Mouse (Mus musculus) CH12.LX (cell line): ENCODE results near the gene Ap4m1. TPM values are rescaled to one million over a fixed set of nuclear protein-coding genes. Genes with fewer than 3 reads are reported as not detected.

Experiments
- DNase-seq: peaks from one replicate; pipeline ENCODE4 v3.0.0-alpha.2; 2013; ENCODE audit errors: extremely low read depth
- H3K27ac ChIP-seq: 2 replicates; pipeline ENCODE4 v1.5.1; 2012; ENCODE audit warnings: low read depth, mild to moderate bottlenecking, control low read depth, moderate library complexity; ENCODE audit not compliant: insufficient read depth
- H3K27me3 ChIP-seq: replicated peaks from 2 replicates; pipeline ENCODE3; 2012; ENCODE audit warnings: inconsistent platforms
- H3K36me3 ChIP-seq, 2 experiments: replicated peaks in 1 of 2; 2 replicates each; pipeline versions ENCODE3 to v1.6.1; 2012; ENCODE audit warnings: inconsistent platforms in 1 of 2, low read length in 1 of 2, mild to moderate bottlenecking in 1 of 2, mixed read lengths in 1 of 2, moderate library complexity in 1 of 2; ENCODE audit not compliant: control insufficient read depth in 1 of 2, insufficient read depth in 1 of 2
- H3K4me1 ChIP-seq, 2 experiments: 2 replicates each; pipeline ENCODE4 v1.6.1; 2012; ENCODE audit warnings: inconsistent platforms in 1 of 2, moderate library complexity in 1 of 2; ENCODE audit not compliant: insufficient read depth in 2 of 2, control insufficient read depth in 1 of 2
- H3K4me2 ChIP-seq: 2 replicates; pipeline ENCODE4 v1.6.1; 2012; ENCODE audit warnings: low read depth, mild to moderate bottlenecking, control low read depth; ENCODE audit not compliant: poor library complexity, insufficient read depth, severe bottlenecking
- H3K4me3 ChIP-seq, 3 experiments: fragments of 150-350 bp in 1 of 3; sonication (generic) in 1 of 3; replicated peaks in 1 of 3; 2 replicates each; pipeline versions ENCODE3 to v1.5.1; 2011 to 2012; ENCODE audit warnings: low read depth in 2 of 3, low read length in 2 of 3, mild to moderate bottlenecking in 2 of 3, moderate library complexity in 2 of 3, control low read depth in 1 of 3, improper control_type of control experiment in 1 of 3, inconsistent platforms in 1 of 3, mixed read lengths in 1 of 3; ENCODE audit not compliant: poor library complexity in 1 of 3
- H3K79me2 ChIP-seq: replicated peaks from 2 replicates; pipeline ENCODE4 v1.6.1; 2012; ENCODE audit warnings: mild to moderate bottlenecking, moderate library complexity; ENCODE audit not compliant: control insufficient read depth, poor library complexity, insufficient read depth, severe bottlenecking; ENCODE audit errors: extremely low read depth
- H3K9ac ChIP-seq: 2 replicates; pipeline ENCODE4 v1.6.1; 2012; ENCODE audit warnings: low read depth, mild to moderate bottlenecking, control low read depth, moderate library complexity; ENCODE audit not compliant: insufficient read depth
- H3K9me3 ChIP-seq: replicated peaks from 2 replicates; pipeline ENCODE3; 2012; ENCODE audit warnings: low read length, inconsistent platforms, mixed read lengths
- CHD1 ChIP-seq: IDR thresholded peaks from 2 replicates; pipeline ENCODE4 v1.6.1; 2012; ENCODE audit warnings: low read depth, low read length, improper control_type of control experiment, inconsistent platforms
- CHD2 ChIP-seq: IDR thresholded peaks from 2 replicates; pipeline ENCODE4 v1.6.1; 2011; ENCODE audit warnings: low read length, improper control_type of control experiment
- CTCF ChIP-seq, 2 experiments: IDR thresholded peaks in 1 of 2; conservative IDR thresholded peaks in 1 of 2; 2 replicates each; pipeline ENCODE4 v1.5.1; 2011 to 2012; ENCODE audit warnings: low read depth in 2 of 2, low read length in 2 of 2, improper control_type of control experiment in 1 of 2, inconsistent platforms in 1 of 2, mild to moderate bottlenecking in 1 of 2, moderate library complexity in 1 of 2
- E2F4 ChIP-seq: IDR thresholded peaks from 2 replicates; pipeline ENCODE4 v1.6.1; 2011; ENCODE audit warnings: low read depth, low read length, improper control_type of control experiment; ENCODE audit not compliant: insufficient replicate concordance
- EP300 ChIP-seq: IDR thresholded peaks from 2 replicates; pipeline ENCODE4 v1.6.1; 2011; ENCODE audit warnings: low read length, improper control_type of control experiment
- ETS1 ChIP-seq: conservative IDR thresholded peaks from 2 replicates; pipeline ENCODE4 v1.6.1; 2012; ENCODE audit warnings: low read depth, mild to moderate bottlenecking, inconsistent platforms, low read length, improper control_type of control experiment, moderate library complexity
- HCFC1 ChIP-seq: IDR thresholded peaks from 2 replicates; pipeline ENCODE4 v1.6.1; 2012; ENCODE audit warnings: low read depth, mild to moderate bottlenecking, inconsistent platforms, low read length, improper control_type of control experiment
- IRF4 ChIP-seq: IDR thresholded peaks from 2 replicates; pipeline ENCODE4 v1.6.1; 2014; ENCODE audit warnings: low read depth, mild to moderate bottlenecking, inconsistent platforms, low read length, improper control_type of control experiment
- JUND ChIP-seq: conservative IDR thresholded peaks from 2 replicates; pipeline ENCODE4 v1.6.1; 2011; ENCODE audit warnings: low read depth, low read length, improper control_type of control experiment
- KAT2A ChIP-seq: IDR thresholded peaks from 2 replicates; pipeline ENCODE4 v1.6.1; 2012; ENCODE audit warnings: low read length, improper control_type of control experiment, inconsistent platforms; ENCODE audit not compliant: insufficient replicate concordance
- MAFK ChIP-seq: IDR thresholded peaks from 2 replicates; pipeline ENCODE4 v1.6.1; 2011; ENCODE audit warnings: low read length, improper control_type of control experiment; ENCODE audit not compliant: insufficient replicate concordance
- MAX ChIP-seq: IDR thresholded peaks from 2 replicates; pipeline ENCODE4 v1.6.1; 2011; ENCODE audit warnings: low read length, improper control_type of control experiment
- MAZ ChIP-seq: IDR thresholded peaks from 2 replicates; pipeline ENCODE4 v1.6.1; 2012; ENCODE audit warnings: low read depth, mild to moderate bottlenecking, inconsistent platforms, low read length, improper control_type of control experiment, moderate library complexity
- MEF2A ChIP-seq: IDR thresholded peaks from 2 replicates; pipeline ENCODE4 v1.6.1; 2014; ENCODE audit warnings: low read depth, mild to moderate bottlenecking, inconsistent platforms, low read length, improper control_type of control experiment, borderline replicate concordance
- MXI1 ChIP-seq: IDR thresholded peaks from 2 replicates; pipeline ENCODE4 v1.6.1; 2011; ENCODE audit warnings: mild to moderate bottlenecking, low read depth, low read length, improper control_type of control experiment
- MYC ChIP-seq: IDR thresholded peaks from 2 replicates; pipeline ENCODE4 v1.6.1; 2011; ENCODE audit warnings: low read depth, mild to moderate bottlenecking, improper control_type of control experiment, low read length
- NELFE ChIP-seq: IDR thresholded peaks from 2 replicates; pipeline ENCODE4 v1.6.1; 2011; ENCODE audit warnings: low read depth, low read length, improper control_type of control experiment
- NRF1 ChIP-seq: IDR thresholded peaks from 2 replicates; pipeline ENCODE4 v1.6.1; 2014; ENCODE audit warnings: low read depth, mild to moderate bottlenecking, inconsistent platforms, low read length, improper control_type of control experiment, moderate library complexity
- RAD21 ChIP-seq: IDR thresholded peaks from 2 replicates; pipeline ENCODE4 v1.6.1; 2011; ENCODE audit warnings: low read depth, mild to moderate bottlenecking, low read length, improper control_type of control experiment, moderate library complexity
- SIN3A ChIP-seq: IDR thresholded peaks from 2 replicates; pipeline ENCODE4 v1.6.1; 2012; ENCODE audit warnings: low read length, improper control_type of control experiment, inconsistent platforms
- SMC3 ChIP-seq: IDR thresholded peaks from 2 replicates; pipeline ENCODE4 v1.6.1; 2011; ENCODE audit warnings: low read depth, low read length, improper control_type of control experiment
- USF1 ChIP-seq: IDR thresholded peaks from 2 replicates; pipeline ENCODE4 v1.6.1; 2014; ENCODE audit warnings: low read depth, mild to moderate bottlenecking, inconsistent platforms, low read length, improper control_type of control experiment
- USF2 ChIP-seq: conservative IDR thresholded peaks from 2 replicates; pipeline ENCODE4 v1.6.1; 2011; ENCODE audit warnings: low read depth, low read length, improper control_type of control experiment
- ZC3H11A ChIP-seq: IDR thresholded peaks from 2 replicates; pipeline ENCODE4 v1.6.1; 2012; ENCODE audit warnings: low read depth, mild to moderate bottlenecking, inconsistent platforms, low read length, improper control_type of control experiment
- ZKSCAN1 ChIP-seq: IDR thresholded peaks from 2 replicates; pipeline ENCODE4 v1.6.1; 2012; ENCODE audit warnings: low read depth, inconsistent platforms, low read length, improper control_type of control experiment, borderline replicate concordance
- ZNF384 ChIP-seq: IDR thresholded peaks from 2 replicates; pipeline ENCODE4 v1.6.1; 2012; ENCODE audit warnings: low read depth, low read length, improper control_type of control experiment, inconsistent platforms
- dilution Hi-C: fragments of 300-500 bp; cut with MboI; formaldehyde crosslinking; loops from 2 replicates; pipeline ENCODE4 v1.14.3; 2020; ENCODE audit warnings: low sequenced_read_pairs; ENCODE audit not compliant: extremely low pct_unique_long_range_greater_than_20kb, extremely low pct_ligation_motif_present
- in situ Hi-C: fragments of 300-500 bp; cut with MboI; formaldehyde crosslinking; loops from 3 replicates; pipeline ENCODE4 v1.14.3; 2019; ENCODE audit warnings: low sequenced_read_pairs, low pct_ligation_motif_present, low pct_unique_long_range_greater_than_20kb, mixed read lengths
- polyA plus RNA-seq: library from polyadenylated mRNA; unstranded; fragments of >175 nt; gene quantifications from 2 replicates; pipeline ENCODE4 v1.2.1, GENCODE M21; 2012; ENCODE audit warnings: low read depth; ENCODE audit not compliant: insufficient read length
- total RNA-seq, 2 experiments: library from RNA; depleted of rRNA; stranded (reverse); fragments of 300-350 nt in 1 of 2; fragments of >200 nt in 1 of 2; gene quantifications; 2 replicates each; pipeline ENCODE4 v1.2.3; 2012 to 2014

Gene Ap4m1
- total and polyA plus RNA-seq, 3 experiments: 17.4 to 26.3 (median 21.5) TPM

- TF ChIP-seq ZNF384: no peak; the same call in 1 of the 2 replicates
- TF ChIP-seq CHD1: no peak
- TF ChIP-seq MEF2A: peak; percentile 79; the same call in 1 of the 2 replicates
- TF ChIP-seq ETS1: peak; percentile 44; the same call in 1 of the 2 replicates
- peak; percentile 95 for TF ChIP-seq HCFC1
- TF ChIP-seq SIN3A: peak; percentile 99
- peak; percentile 68; the same call in 1 of the 2 replicates for TF ChIP-seq MYC
- peak; percentile 53 for TF ChIP-seq NRF1
Observed at GRCm38 (mm10) chr5:138155443-138155976, 16.3 kb upstream of the Ap4m1 start, which contains the start of gene Zfp113 (continued).

GRCm38 (mm10) chr5:138160224-138160762 lies 11.5 kb upstream of the Ap4m1 start:
- in situ Hi-C loops: loop anchor here (5.0 kb wide), 1 partner anchor 53 kb away; no protein-coding TSS in a partner anchor
- peak overlapping the region; percentile 48; the same call in 1 of the 2 replicates for H3K4me2 ChIP-seq
- dilution Hi-C loops: no loop called here
- TF ChIP-seq SMC3 (no peak), CTCF (conservative IDR thresholded peaks at IDR 0.05 in 1 of 2, IDR thresholded peaks at IDR 0.05 in 1 of 2; ENCODE audit: low read depth in 2 of 2, low read length in 2 of 2) (no peak), CHD2 (peak; percentile 48), MEF2A (no peak), KAT2A (no peak), E2F4 (no peak), MAX (no peak)
- TF ChIP-seq, all 38 proteins: peak for 1
- Histone ChIP-seq H3K9me3 (no peaks in the 10 kb centered on the region), H3K79me2 (peaks cover 8% of the 10 kb centered on the region; the same call in 1 of the 2 replicates), H3K4me3 (peak overlapping the region in 2 of 3 experiments; percentile 54 to 90), H3K36me3 (peaks cover 29 to 32% of the 10 kb centered on the region in 2 experiments), H3K9ac (peak overlapping the region; percentile 62; the same call in 1 of the 2 replicates), H3K27ac (no peak overlapping the region), H3K4me1 (peaks cover 0 to 22% of the 10 kb centered on the region in 2 experiments; a peak in 2 of 4 replicates), H3K27me3 (no peaks in the 10 kb centered on the region)
- no peak for DNase-seq

GRCm38 (mm10) chr5:138160842-138161665 lies 10.7 kb upstream of the Ap4m1 start, which contains the start of gene Cops6:
Cops6 (plus strand) TSS chr5:138161071.
- no peaks in the 10 kb centered on the region for H3K9me3 ChIP-seq
- peak within 1 kb of the TSS; percentile 79 for H3K9ac ChIP-seq
- H3K27ac ChIP-seq: no peak within 1 kb of the TSS
- H3K4me1 ChIP-seq: peaks cover 0 to 22% of the 10 kb centered on the region in 2 experiments; a peak in 2 of 4 replicates
- in situ Hi-C loops: loop anchor here (5.0 kb wide), 1 partner anchor 54 kb away; no protein-coding TSS in a partner anchor
- H3K4me3 ChIP-seq: peak within 1 kb of the TSS; percentile 62 to 90 (median 79)
- DNase-seq: peak; percentile 93
- peaks cover 6% of the 10 kb centered on the region; the same call in 1 of the 2 replicates for H3K79me2 ChIP-seq
- no peaks in the 10 kb centered on the region for H3K27me3 ChIP-seq
- dilution Hi-C loops: no loop called here
- H3K4me2 ChIP-seq: peak within 1 kb of the TSS; percentile 88
- peaks cover 36 to 40% of the 10 kb centered on the region in 2 experiments for H3K36me3 ChIP-seq
- no peak for TF ChIP-seq JUND
- TF ChIP-seq IRF4: peak; percentile 69; the same call in 1 of the 2 replicates
- no peak for TF ChIP-seq USF1
- TF ChIP-seq MXI1: peak; percentile 93
- no peak for TF ChIP-seq ZC3H11A
- peak; percentile 78 for TF ChIP-seq MEF2A
- no peak for TF ChIP-seq CTCF (conservative IDR thresholded peaks at IDR 0.05 in 1 of 2, IDR thresholded peaks at IDR 0.05 in 1 of 2; ENCODE audit: low read depth in 2 of 2, low read length in 2 of 2)
- no peak for TF ChIP-seq ZKSCAN1
- peak; percentile 88 for TF ChIP-seq NELFE
- TF ChIP-seq SMC3: no peak
- TF ChIP-seq RAD21: no peak
- no peak for TF ChIP-seq USF2
- peak; percentile 94 for TF ChIP-seq MAZ
- no peak for TF ChIP-seq EP300
- no peak for TF ChIP-seq CHD1
- TF ChIP-seq MAFK: 0 out of 2 replicates have a peak, but pooled peaks have one; percentile 25
